Mouse (Mus musculus) forebrain, embryonic 11.5 days (tissue): ENCODE data around the gene Aldh3a2. TPM values are rescaled to one million over a fixed set of nuclear protein-coding genes. Genes with fewer than 3 reads are reported as not detected.

ENCODE experiments used
- polyA plus RNA-seq: library from polyadenylated mRNA; unstranded; fragments of >200 nt; fragmentation: Nextera tagmentation; extraction: Ambion mirVana; gene quantifications from 2 replicates; pipeline ENCODE4 v1.2.1, GENCODE M21; 2014

Gene Aldh3a2
- polyA plus RNA-seq, 1 experiment from 2014 or later = 21.8 TPM

Other genes with a start within 250 kb of the Aldh3a2 start
- 0.16 TPM in 1 of 2 replicates, not detected in the other for gene Kcnj12, start 244.9 kb downstream of the Aldh3a2 start, polyA plus RNA-seq
- 0.83 and 1.0 TPM in 2 replicates for gene Tnfrsf13b, start 140.7 kb downstream of the Aldh3a2 start, polyA plus RNA-seq
- 259 and 277 TPM in 2 replicates for gene Usp22, start 92.4 kb downstream of the Aldh3a2 start, polyA plus RNA-seq
- not detected in 2 replicates for gene Aldh3a1, start 59.9 kb downstream of the Aldh3a2 start, polyA plus RNA-seq
- not detected in 2 replicates for gene Slc47a2, start 75.4 kb upstream of the Aldh3a2 start, polyA plus RNA-seq
- 0.09 and 0.11 TPM in 2 replicates for gene Slc47a1, start 110.9 kb upstream of the Aldh3a2 start, polyA plus RNA-seq
- gene Rnf112, start 186.7 kb upstream of the Aldh3a2 start, polyA plus RNA-seq = 1.3 TPM in 2 replicates
- gene Mfap4, start 218.0 kb upstream of the Aldh3a2 start, polyA plus RNA-seq = 66.1 and 71.9 TPM in 2 replicates
- gene Mapk7, start 226.9 kb upstream of the Aldh3a2 start, polyA plus RNA-seq = 80.1 and 81.6 TPM in 2 replicates
- 41.7 and 46.0 TPM in 2 replicates for gene B9d1, start 237.7 kb upstream of the Aldh3a2 start, polyA plus RNA-seq